Mouse (Mus musculus): ENCODE results near the gene Bahcc1. TPM values are rescaled to one million over a fixed set of nuclear protein-coding genes. Genes with fewer than 3 reads are reported as not detected.

Bahcc1 gene
- total and polyA plus RNA-seq, 2 experiments from 2014 or later = 9.1 to 31.1 TPM

- peak; percentile 99 for DNase-seq (ENCODE audit: low spot score)
- Histone ChIP-seq H3K9me3 (ENCODE audit: low read length) (no peaks in the 10 kb centered on the region), H3K4me2 (ENCODE audit: low read depth, low read length) (peak overlapping the region; percentile 96), H3K4me1 (ENCODE audit: insufficient read depth, low read length) (peaks cover 16% of the 10 kb centered on the region), H3K9ac (replicated peaks; ENCODE audit: low read length) (peak overlapping the region; percentile 96), H3K4me3 (ENCODE audit: low read length) (peak overlapping the region; percentile 69), H3K27ac (peak overlapping the region; percentile 88), H3K36me3 (ENCODE audit: insufficient read depth, low read length) (no peaks in the 10 kb centered on the region), H3K27me3 (ENCODE audit: insufficient read depth, low read length) (no peaks in the 10 kb centered on the region)
- WGBS = under 1% methylated on average over 57 of the region's 68 CpGs
- no peak for TF ChIP-seq CTCF (IDR thresholded peaks at IDR 0.05; ENCODE audit: low read depth)
- peak; percentile 96 for ATAC-seq
Measured at GRCm38 (mm10) chr11:120189459-120190312, 43.1 kb upstream of the Bahcc1 start.

- no peak for TF ChIP-seq CTCF (IDR thresholded peaks at IDR 0.05; ENCODE audit: low read depth)
- DNase-seq (ENCODE audit: low spot score) (no peak), ATAC-seq (no peak)
- H3K4me2 ChIP-seq (ENCODE audit: low read depth, low read length) = peak overlapping the region; percentile 96
- peak overlapping the region; percentile 88 for H3K27ac ChIP-seq
- H3K27me3 ChIP-seq (ENCODE audit: insufficient read depth, low read length) = no peaks in the 10 kb centered on the region
- H3K36me3 ChIP-seq (ENCODE audit: insufficient read depth, low read length) = no peaks in the 10 kb centered on the region
- 42% methylated on average over 14 of the region's 14 CpGs for WGBS
- peak overlapping the region; percentile 69 for H3K4me3 ChIP-seq (ENCODE audit: low read length)
- H3K9me3 ChIP-seq (ENCODE audit: low read length) = no peaks in the 10 kb centered on the region
- H3K9ac ChIP-seq (replicated peaks; ENCODE audit: low read length) = peak overlapping the region; percentile 96
- H3K4me1 ChIP-seq (ENCODE audit: insufficient read depth, low read length) = 0 out of 2 replicates have a peak, but pooled peaks cover 7% of the 10 kb centered on the region
Measured at GRCm38 (mm10) chr11:120190526-120191412, 42.0 kb upstream of the Bahcc1 start.

GRCm38 (mm10) chr11:120198831-120199230 is 33.9 kb upstream of the Bahcc1 start:
- H3K4me2 ChIP-seq (ENCODE audit: low read depth, low read length) = no peak overlapping the region
- TF ChIP-seq CTCF (IDR thresholded peaks at IDR 0.05; ENCODE audit: low read depth) = no peak
- ATAC-seq (no peak), DNase-seq (ENCODE audit: low spot score) (no peak)
- no peaks in the 10 kb centered on the region for H3K27me3 ChIP-seq (ENCODE audit: insufficient read depth, low read length)
- H3K4me1 ChIP-seq (ENCODE audit: insufficient read depth, low read length) = no peaks in the 10 kb centered on the region
- H3K9ac ChIP-seq (replicated peaks; ENCODE audit: low read length) = no peak overlapping the region
- H3K27ac ChIP-seq = no peak overlapping the region
- H3K4me3 ChIP-seq (ENCODE audit: low read length) = no peak overlapping the region
- WGBS = 34% methylated on average over 13 of the region's 13 CpGs
- no peaks in the 10 kb centered on the region for H3K9me3 ChIP-seq (ENCODE audit: low read length)
- no peaks in the 10 kb centered on the region for H3K36me3 ChIP-seq (ENCODE audit: insufficient read depth, low read length)

- DNase-seq (ENCODE audit: low spot score) (no peak), ATAC-seq (no peak)
- Histone ChIP-seq H3K27ac (no peak overlapping the region), H3K27me3 (ENCODE audit: insufficient read depth, low read length) (no peaks in the 10 kb centered on the region), H3K9ac (replicated peaks; ENCODE audit: low read length) (no peak overlapping the region), H3K4me1 (ENCODE audit: insufficient read depth, low read length) (no peaks in the 10 kb centered on the region), H3K4me3 (ENCODE audit: low read length) (no peak overlapping the region), H3K9me3 (ENCODE audit: low read length) (no peaks in the 10 kb centered on the region), H3K36me3 (ENCODE audit: insufficient read depth, low read length) (no peaks in the 10 kb centered on the region), H3K4me2 (ENCODE audit: low read depth, low read length) (no peak overlapping the region)
- TF ChIP-seq CTCF (IDR thresholded peaks at IDR 0.05; ENCODE audit: low read depth) = no peak
- 71% methylated on average over 7 of the region's 7 CpGs for WGBS
Measured at GRCm38 (mm10) chr11:120199766-120200165, 33.0 kb upstream of the Bahcc1 start.

- Histone ChIP-seq H3K27me3 (ENCODE audit: insufficient read depth, low read length) (no peaks in the 10 kb centered on the region), H3K27ac (no peak overlapping the region), H3K36me3 (ENCODE audit: insufficient read depth, low read length) (no peaks in the 10 kb centered on the region), H3K4me2 (ENCODE audit: low read depth, low read length) (no peak overlapping the region), H3K4me3 (ENCODE audit: low read length) (no peak overlapping the region), H3K9me3 (ENCODE audit: low read length) (no peaks in the 10 kb centered on the region), H3K4me1 (ENCODE audit: insufficient read depth, low read length) (no peaks in the 10 kb centered on the region), H3K9ac (replicated peaks; ENCODE audit: low read length) (no peak overlapping the region)
- no peak for TF ChIP-seq CTCF (IDR thresholded peaks at IDR 0.05; ENCODE audit: low read depth)
- WGBS = 63% methylated on average over 6 of the region's 6 CpGs
- ATAC-seq (no peak), DNase-seq (ENCODE audit: low spot score) (no peak)
Measured at GRCm38 (mm10) chr11:120200621-120201020, 32.1 kb upstream of the Bahcc1 start.

GRCm38 (mm10) chr11:120204200-120204599 is 28.5 kb upstream of the Bahcc1 start:
- H3K27ac ChIP-seq = no peak overlapping the region
- no peaks in the 10 kb centered on the region for H3K4me1 ChIP-seq (ENCODE audit: insufficient read depth, low read length)
- no peak overlapping the region for H3K4me2 ChIP-seq (ENCODE audit: low read depth, low read length)
- DNase-seq (ENCODE audit: low spot score) (no peak), ATAC-seq (no peak)
- whole genome bisulfite sequencing = 92% methylated on average over 5 of the region's 5 CpGs
- TF ChIP-seq CTCF (IDR thresholded peaks at IDR 0.05; ENCODE audit: low read depth) = no peak
- H3K9me3 ChIP-seq (ENCODE audit: low read length) = no peaks in the 10 kb centered on the region
- H3K4me3 ChIP-seq (ENCODE audit: low read length) = no peak overlapping the region
- no peaks in the 10 kb centered on the region for H3K27me3 ChIP-seq (ENCODE audit: insufficient read depth, low read length)
- H3K36me3 ChIP-seq (ENCODE audit: insufficient read depth, low read length) = no peaks in the 10 kb centered on the region
- no peak overlapping the region for H3K9ac ChIP-seq (replicated peaks; ENCODE audit: low read length)

Data from hindbrain, postnatal 0 days (tissue).